Mouse (Mus musculus) midbrain, embryonic 14.5 days (tissue): ENCODE measurements around the gene En2. TPM values are rescaled to one million over a fixed set of nuclear protein-coding genes. Genes with fewer than 3 reads are reported as not detected.

Experiments used
- ATAC-seq: fragments of 200-750 bp; cut with Nextera tagmentation; 2 replicates; pipeline ENCODE4 v1.8.0; 2017; ENCODE audit warnings: moderate number of reproducible peaks, moderate library complexity; ENCODE audit not compliant: low FRiP score, low TSS enrichment
- DNase-seq: peaks from one replicate; pipeline ENCODE4 v3.0.0-alpha.2; 2015
- H3K27ac ChIP-seq: fragments of 300-500 bp; sonication (generic); replicated peaks from 2 replicates; pipeline ENCODE4 v1.5.1; 2014; ENCODE audit warnings: mild to moderate bottlenecking, low read depth, low read length, moderate library complexity
- H3K27me3 ChIP-seq: fragments of 300-500 bp; sonication (generic); 2 replicates; pipeline ENCODE4 v1.6.1; 2014; ENCODE audit warnings: low read length, control low read depth, mixed read lengths; ENCODE audit not compliant: control insufficient read depth, insufficient read depth
- H3K36me3 ChIP-seq: fragments of 300-500 bp; sonication (generic); 2 replicates; pipeline ENCODE4 v1.6.1; 2014; ENCODE audit warnings: low read length, control low read depth; ENCODE audit not compliant: control insufficient read depth, insufficient read depth
- H3K4me1 ChIP-seq: fragments of 300-500 bp; sonication (generic); 2 replicates; pipeline ENCODE4 v1.6.1; 2014; ENCODE audit warnings: mild to moderate bottlenecking, antibody characterized with exemption, low read length, control low read depth; ENCODE audit not compliant: control insufficient read depth, insufficient read depth
- H3K4me2 ChIP-seq: fragments of 300-500 bp; sonication (generic); 2 replicates; pipeline ENCODE4 v1.6.1; 2014; ENCODE audit warnings: mild to moderate bottlenecking, low read length, moderate library complexity
- H3K4me3 ChIP-seq: fragments of 300-500 bp; sonication (generic); replicated peaks from 2 replicates; pipeline ENCODE4 v1.5.1; 2014; ENCODE audit warnings: low read depth, low read length
- H3K9ac ChIP-seq: fragments of 300-500 bp; sonication (generic); replicated peaks from 2 replicates; pipeline ENCODE4 v1.6.1; 2014; ENCODE audit warnings: mild to moderate bottlenecking, low read length, moderate library complexity
- H3K9me3 ChIP-seq: fragments of 300-500 bp; sonication (generic); 2 replicates; pipeline ENCODE4 v1.6.1; 2016; ENCODE audit warnings: low read length, control low read depth, mixed read lengths; ENCODE audit not compliant: control insufficient read depth
- WGBS: fragments of 180-500 bp; shearing (Covaris S2); extraction: QIAGEN DNeasy Blood & Tissue Kit; methylation state at CpG from one replicate; pipeline ENCODE4 v1.1.7; 2014; 5-methylcytosine and 5-hydroxymethylcytosine counted together
- polyA plus RNA-seq: library from polyadenylated mRNA; unstranded; fragments of >200 nt; fragmentation: Nextera tagmentation; extraction: Ambion mirVana; gene quantifications from 2 replicates; pipeline ENCODE4 v1.2.1, GENCODE M21; 2014

Gene En2
- polyA plus RNA-seq, 1 experiment from 2014 or later, result 3.8 TPM

DNA sequence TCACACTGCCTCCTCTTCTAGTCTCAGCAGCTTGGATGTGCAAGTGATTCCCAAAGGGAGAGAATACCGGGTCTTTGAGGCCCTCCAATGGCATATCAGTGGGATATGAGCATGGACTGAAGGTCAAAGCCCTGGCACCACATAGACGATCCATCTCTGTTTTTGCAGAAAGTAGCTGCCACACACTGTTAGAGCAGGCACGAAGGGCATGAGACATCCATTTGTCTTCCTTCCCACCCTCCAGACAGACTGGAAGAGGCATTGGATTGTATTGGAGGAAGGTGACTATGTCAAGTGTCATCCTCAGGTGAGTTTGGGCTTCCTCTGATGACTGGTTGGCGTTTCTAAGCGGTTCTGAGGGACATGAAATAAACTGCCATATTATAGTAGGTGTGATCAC, 12.8 kb downstream of the En2 start:
- DNase-seq, result no peak
- Histone ChIP-seq H3K27ac (0 out of 2 replicates have a peak overlapping the region, but pooled peaks have one; percentile 20), H3K27me3 (peaks cover 28% of the 10 kb centered on the region), H3K4me2 (peak overlapping the region; percentile 21; the same call in 1 of the 2 replicates), H3K4me3 (no peak overlapping the region), H3K9ac (no peak overlapping the region), H3K4me1 (peaks cover 39% of the 10 kb centered on the region), H3K9me3 (no peaks in the 10 kb centered on the region), H3K36me3 (0 out of 2 replicates have a peak, but pooled peaks cover 2% of the 10 kb centered on the region)
- WGBS, result 21% methylated on average over 5 of the region's 5 CpGs
- no peak for ATAC-seq

DNA sequence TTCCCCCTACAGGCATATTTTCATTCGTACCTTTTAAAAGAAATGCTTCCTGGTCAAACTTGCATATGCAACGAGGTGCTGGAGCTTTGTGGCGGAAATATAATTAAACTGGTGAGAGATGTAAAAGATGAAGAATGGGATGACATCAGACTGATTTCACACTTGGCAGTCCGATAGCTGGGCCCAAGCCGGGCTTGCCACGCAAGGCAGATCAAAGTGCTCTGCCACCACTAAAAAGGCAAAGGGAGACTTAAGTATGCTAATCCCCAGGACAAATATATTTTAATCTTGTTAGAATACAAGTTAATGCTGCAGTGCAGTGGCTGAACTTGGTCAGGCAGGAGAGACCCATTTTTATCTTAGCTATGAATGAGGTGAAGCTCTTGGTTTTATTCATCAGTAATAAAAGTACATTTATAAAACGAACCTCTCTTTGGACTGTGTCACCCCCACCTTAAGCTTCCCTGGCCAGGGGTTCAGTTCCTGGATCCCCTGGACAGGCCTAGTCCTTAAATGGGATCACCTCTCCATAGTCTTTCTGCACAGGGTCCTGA, 13.8 kb downstream of the En2 start:
- DNase-seq (peak; percentile 74), ATAC-seq (peak; percentile 31; the same call in 1 of the 2 replicates)
- Histone ChIP-seq H3K27me3 (peaks cover 18% of the 10 kb centered on the region; the same call in 1 of the 2 replicates), H3K4me1 (peaks cover 29% of the 10 kb centered on the region), H3K4me3 (no peak overlapping the region), H3K4me2 (0 out of 2 replicates have a peak overlapping the region, but pooled peaks have one; percentile 3), H3K9me3 (no peaks in the 10 kb centered on the region), H3K9ac (no peak overlapping the region), H3K36me3 (no peaks in the 10 kb centered on the region), H3K27ac (no peak overlapping the region)
- 2% methylated on average over 7 of the region's 7 CpGs for WGBS

DNA sequence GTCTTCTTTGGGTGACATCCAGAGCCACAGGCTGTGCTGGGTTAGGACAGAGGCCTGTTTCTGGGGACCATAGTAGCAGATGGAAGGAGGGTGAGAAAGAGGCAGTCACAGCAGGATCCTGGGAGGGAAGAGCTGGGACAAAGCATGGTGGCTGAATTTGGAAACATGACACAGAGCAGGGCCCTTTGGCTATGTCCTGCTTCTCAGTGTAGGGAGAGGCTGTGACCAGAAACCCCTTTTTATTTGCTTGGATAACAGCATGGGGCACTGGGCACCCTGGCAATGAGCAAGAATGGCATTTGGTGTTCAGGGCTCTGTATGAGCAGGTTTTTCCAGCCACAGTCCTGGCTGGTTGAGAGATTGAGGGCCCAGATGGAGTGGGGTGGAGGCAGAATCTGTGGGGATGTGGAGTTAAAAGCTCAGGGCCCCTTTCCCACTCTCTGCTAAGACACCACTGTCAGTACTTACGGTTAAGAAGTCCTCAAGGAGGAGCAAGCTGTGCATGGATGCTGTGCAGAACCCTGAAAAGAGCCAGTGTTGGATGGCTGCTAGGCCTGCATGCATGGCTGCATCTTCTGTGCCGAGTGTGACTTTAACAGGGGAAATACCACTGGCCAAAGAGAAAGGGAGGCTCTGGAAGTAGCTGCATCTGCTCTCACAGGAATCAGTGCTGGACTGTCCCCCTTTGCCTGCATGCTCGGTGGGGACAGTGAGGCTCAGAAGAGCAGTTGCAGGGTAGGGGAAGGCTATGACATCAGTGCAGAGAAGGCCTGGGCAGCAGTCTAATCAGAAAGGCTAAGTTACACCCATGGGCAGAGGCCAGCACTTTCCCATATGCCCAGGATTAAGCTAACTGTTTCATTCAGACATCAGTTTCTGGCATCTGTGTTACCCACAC, 26.0 kb downstream of the En2 start:
- Histone ChIP-seq H3K27me3 (no peaks in the 10 kb centered on the region), H3K9me3 (no peaks in the 10 kb centered on the region), H3K4me3 (no peak overlapping the region), H3K27ac (no peak overlapping the region), H3K4me2 (no peak overlapping the region), H3K36me3 (no peaks in the 10 kb centered on the region), H3K9ac (no peak overlapping the region), H3K4me1 (peaks cover 7% of the 10 kb centered on the region; the same call in 1 of the 2 replicates)
- DNase-seq, result no peak
- ATAC-seq, result peak; percentile 18; the same call in 1 of the 2 replicates
- WGBS, result 9% methylated on average over 3 of the region's 3 CpGs

DNA sequence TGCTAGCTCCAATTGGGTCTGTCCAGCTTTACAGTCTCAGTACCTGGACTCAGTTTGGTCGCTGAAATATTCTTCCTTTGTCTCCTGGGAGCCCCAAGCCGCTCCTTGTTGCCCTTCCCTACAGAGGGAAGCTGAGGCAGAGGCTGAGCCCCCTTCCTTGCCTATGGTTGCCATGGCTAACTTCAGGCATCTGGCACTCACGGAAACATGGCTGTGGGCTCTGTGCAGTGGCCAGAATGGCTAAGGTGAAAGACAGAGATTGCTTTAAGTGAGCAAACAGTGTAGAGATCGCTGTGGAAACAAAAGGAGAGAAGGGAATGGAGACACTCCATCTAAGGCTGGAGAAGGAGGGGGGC, 26.6 kb downstream of the En2 start:
- ATAC-seq (no peak), DNase-seq (no peak)
- H3K9ac ChIP-seq, result no peak overlapping the region
- H3K4me3 ChIP-seq, result no peak overlapping the region
- H3K27ac ChIP-seq, result 0 out of 2 replicates have a peak overlapping the region, but pooled peaks have one; percentile 16
- no peaks in the 10 kb centered on the region for H3K27me3 ChIP-seq
- H3K4me2 ChIP-seq, result no peak overlapping the region
- H3K36me3 ChIP-seq, result no peaks in the 10 kb centered on the region
- peaks cover 7% of the 10 kb centered on the region; the same call in 1 of the 2 replicates for H3K4me1 ChIP-seq
- no peaks in the 10 kb centered on the region for H3K9me3 ChIP-seq
- 7% methylated on average over 4 of the region's 4 CpGs for WGBS

DNA sequence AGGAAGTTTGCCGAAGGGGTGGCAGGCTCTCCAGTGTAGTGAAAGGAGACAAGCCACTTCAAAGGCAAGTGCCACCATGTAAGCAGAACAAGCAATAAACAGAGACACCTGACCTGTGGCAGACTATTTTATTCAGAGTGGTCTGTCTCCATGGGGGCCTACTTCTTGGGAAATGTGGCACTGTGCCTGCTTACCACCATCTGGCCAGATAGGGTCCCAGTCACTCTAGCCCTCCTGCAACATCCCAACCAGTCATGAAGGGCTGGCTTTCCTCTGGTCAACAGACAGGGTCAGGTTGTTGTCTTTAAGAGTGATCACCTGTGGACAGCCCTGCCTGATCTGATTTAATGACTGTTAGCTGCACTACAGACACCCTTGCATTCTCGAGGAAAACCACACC, 30.0 kb downstream of the En2 start:
- Histone ChIP-seq H3K9ac (no peak overlapping the region), H3K27me3 (no peaks in the 10 kb centered on the region), H3K4me2 (no peak overlapping the region), H3K36me3 (no peaks in the 10 kb centered on the region), H3K4me3 (no peak overlapping the region), H3K9me3 (no peaks in the 10 kb centered on the region), H3K4me1 (peaks cover 12% of the 10 kb centered on the region; the same call in 1 of the 2 replicates), H3K27ac (no peak overlapping the region)
- 43% methylated on average over 2 of the region's 2 CpGs for WGBS
- ATAC-seq (no peak), DNase-seq (no peak)

DNA sequence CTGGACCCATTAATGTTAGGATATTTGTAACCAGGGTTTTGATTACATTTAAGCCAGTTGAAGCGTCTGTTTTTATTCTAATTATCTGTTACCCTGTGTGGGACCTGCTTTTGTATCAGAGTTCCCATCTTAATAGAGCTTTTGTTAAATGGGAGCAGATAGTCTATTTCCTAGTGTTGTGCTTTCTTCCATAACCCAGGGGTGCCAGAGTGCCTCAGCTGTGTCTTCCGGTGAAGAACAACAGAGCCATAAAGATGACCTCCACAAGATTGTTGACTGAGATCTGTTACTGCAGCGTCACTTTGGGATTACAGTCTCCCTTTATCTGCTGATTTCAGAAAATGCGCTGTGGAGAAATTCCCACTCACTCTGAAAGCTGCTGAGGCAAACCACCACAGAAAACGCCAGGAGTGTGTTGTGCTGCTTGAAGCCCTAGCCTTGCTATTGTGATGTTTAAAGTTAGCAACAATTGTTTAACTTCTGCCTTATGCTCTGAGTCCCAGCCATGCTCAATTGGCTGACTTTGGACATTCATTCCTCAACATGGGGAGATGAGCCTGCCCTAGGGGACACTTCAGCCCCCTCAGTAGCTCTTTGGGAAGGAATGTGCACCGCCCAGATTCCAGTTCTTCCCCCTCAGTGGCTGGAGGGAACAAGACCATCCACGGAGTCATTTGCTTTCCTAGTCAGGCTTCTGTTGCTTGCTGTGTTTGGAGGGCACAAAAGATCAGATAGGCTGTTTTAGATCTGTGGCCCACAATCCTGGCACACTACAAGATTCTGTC, 33.8 kb downstream of the En2 start:
- Histone ChIP-seq H3K27ac (no peak overlapping the region), H3K4me3 (no peak overlapping the region), H3K9me3 (no peaks in the 10 kb centered on the region), H3K27me3 (no peaks in the 10 kb centered on the region), H3K36me3 (no peaks in the 10 kb centered on the region), H3K4me1 (peaks cover 4% of the 10 kb centered on the region; the same call in 1 of the 2 replicates), H3K9ac (no peak overlapping the region), H3K4me2 (no peak overlapping the region)
- 37% methylated on average over 7 of the region's 7 CpGs for WGBS
- no peak for ATAC-seq
- DNase-seq, result no peak

DNA sequence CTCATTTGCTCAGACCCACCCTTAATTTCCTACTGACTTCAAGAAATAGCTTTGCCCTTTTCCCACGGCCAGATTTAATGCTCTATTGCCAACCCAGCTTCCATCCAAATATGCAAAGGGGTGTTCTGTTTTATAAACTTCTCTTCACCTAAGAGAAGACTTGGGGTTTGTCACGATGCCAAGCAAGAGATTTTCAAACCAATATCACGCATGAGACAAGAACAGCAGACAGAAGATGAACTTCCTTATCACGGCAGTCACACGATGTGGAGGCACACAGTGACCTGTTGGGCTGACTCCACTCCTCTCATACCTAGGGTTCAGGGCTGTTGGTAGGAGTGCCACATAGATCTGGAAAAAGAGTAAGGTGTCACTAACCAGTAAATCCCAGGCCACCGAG, 37.6 kb downstream of the En2 start:
- Histone ChIP-seq H3K9ac (no peak overlapping the region), H3K36me3 (no peaks in the 10 kb centered on the region), H3K27ac (no peak overlapping the region), H3K4me3 (no peak overlapping the region), H3K9me3 (no peaks in the 10 kb centered on the region), H3K4me1 (peaks cover 10% of the 10 kb centered on the region; the same call in 1 of the 2 replicates), H3K27me3 (peaks cover 5% of the 10 kb centered on the region), H3K4me2 (peak overlapping the region; percentile 80)
- no peak for DNase-seq
- 63% methylated on average over 6 of the region's 6 CpGs for WGBS
- no peak for ATAC-seq

DNA sequence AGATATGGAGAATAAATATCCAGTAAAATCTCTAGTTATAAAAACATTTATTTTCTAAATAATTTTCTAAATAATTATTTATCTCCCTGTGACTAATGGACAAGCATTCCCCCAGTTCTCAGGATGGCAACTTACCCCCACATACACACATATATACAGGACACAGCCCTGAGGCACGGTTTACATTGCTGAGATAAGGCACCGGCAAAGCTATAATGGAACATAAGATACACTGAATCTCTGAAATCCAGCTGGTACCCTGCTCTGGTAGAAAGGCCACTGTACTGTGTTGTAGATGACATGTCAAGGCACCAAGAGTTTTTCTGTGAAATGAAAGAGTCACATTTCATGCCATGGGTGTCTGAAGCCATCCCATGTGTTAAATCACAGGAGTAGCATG, 39.2 kb downstream of the En2 start:
- H3K4me2 ChIP-seq, result peak overlapping the region; percentile 80

More for the DNA sequence above, 39.2 kb downstream of the En2 start:
- H3K9me3 ChIP-seq, result no peaks in the 10 kb centered on the region
- 0 out of 2 replicates have a peak, but pooled peaks cover 5% of the 10 kb centered on the region for H3K4me1 ChIP-seq
- DNase-seq, result no peak
- H3K27ac ChIP-seq, result no peak overlapping the region
- peak overlapping the region; percentile 13; the same call in 1 of the 2 replicates for H3K4me3 ChIP-seq
- no peak for ATAC-seq
- WGBS, result 55% methylated on average over 2 of the region's 2 CpGs
- H3K9ac ChIP-seq, result no peak overlapping the region; the same call in 1 of the 2 replicates
- H3K27me3 ChIP-seq, result peaks cover 11% of the 10 kb centered on the region
- no peaks in the 10 kb centered on the region for H3K36me3 ChIP-seq
